Mouse (Mus musculus): ENCODE measurements around the gene Fcrls. TPM values are rescaled to one million over a fixed set of nuclear protein-coding genes. Genes with fewer than 3 reads are reported as not detected.

Fcrls gene
- 0.03 TPM in 1 of 2 replicates, not detected in the other for polyA plus RNA-seq (2012)

DNA sequence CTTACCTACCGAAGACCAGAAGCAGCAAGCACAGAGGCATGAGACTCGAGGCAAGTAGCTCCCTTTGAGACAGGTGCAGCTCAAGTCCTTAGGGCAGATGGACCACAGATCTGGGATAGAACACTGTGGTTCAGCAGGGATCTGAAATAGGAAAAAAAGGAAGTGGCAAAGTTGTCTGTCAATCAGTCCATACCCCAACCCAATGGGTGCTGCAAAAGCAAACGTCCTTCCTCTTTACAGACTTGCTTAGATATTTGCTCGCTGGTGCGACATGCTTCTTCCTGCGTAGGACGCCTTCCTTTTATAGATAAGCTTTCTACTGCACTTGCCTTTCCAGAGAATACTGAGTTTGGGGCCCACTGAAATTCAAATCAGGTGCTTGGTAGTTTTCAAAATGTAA lies at the start of gene Fcrls:
Gene Fcrls (minus strand): TSS at position 303 of the 400 bp plus-strand sequence.
- TF ChIP-seq GATA1 (IDR thresholded peaks at IDR 0.05; ENCODE audit: low read length) (no peak), TAL1 (IDR thresholded peaks at IDR 0.05; ENCODE audit: low read length) (no peak)
- H3K4me3 ChIP-seq (replicated peaks) = no peak within 1 kb of the TSS
- no peaks in the 10 kb centered on the region for H3K27me3 ChIP-seq (ENCODE audit: control insufficient read depth)
- no peaks in the 10 kb centered on the region for H3K9me3 ChIP-seq (ENCODE audit: control insufficient read depth, low read length)
- no peaks in the 10 kb centered on the region for H3K4me1 ChIP-seq (ENCODE audit: control insufficient read depth)
- H3K36me3 ChIP-seq (ENCODE audit: control insufficient read depth) = no peaks in the 10 kb centered on the region

DNA sequence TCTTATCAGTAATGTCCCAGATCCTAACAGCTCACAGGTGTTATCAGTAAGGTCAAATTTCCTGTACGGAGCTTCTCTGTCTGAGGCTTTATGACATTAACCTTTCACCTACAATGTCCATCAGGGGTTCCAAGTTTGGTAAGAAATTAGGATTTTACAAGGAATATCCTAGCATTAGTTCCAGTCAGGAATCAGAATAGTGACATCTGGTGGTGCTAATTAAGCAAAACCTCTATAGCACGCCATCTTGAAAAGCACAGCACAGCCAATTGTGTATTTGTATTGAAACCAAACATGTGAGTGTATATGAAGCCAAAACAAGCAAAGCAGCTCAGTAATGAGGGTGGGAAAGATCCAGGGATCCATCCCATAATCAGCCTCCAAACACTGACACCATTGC lies 46.4 kb upstream of the Fcrls start:
- H3K4me1 ChIP-seq (ENCODE audit: control insufficient read depth) = no peaks in the 10 kb centered on the region
- no peaks in the 10 kb centered on the region for H3K36me3 ChIP-seq (ENCODE audit: control insufficient read depth)
- no peak overlapping the region for H3K4me3 ChIP-seq (replicated peaks)
- no peaks in the 10 kb centered on the region for H3K27me3 ChIP-seq (ENCODE audit: control insufficient read depth)
- no peaks in the 10 kb centered on the region for H3K9me3 ChIP-seq (ENCODE audit: control insufficient read depth, low read length)
- TF ChIP-seq TAL1 (IDR thresholded peaks at IDR 0.05; ENCODE audit: low read length) (no peak), GATA1 (IDR thresholded peaks at IDR 0.05; ENCODE audit: low read length) (no peak)

DNA sequence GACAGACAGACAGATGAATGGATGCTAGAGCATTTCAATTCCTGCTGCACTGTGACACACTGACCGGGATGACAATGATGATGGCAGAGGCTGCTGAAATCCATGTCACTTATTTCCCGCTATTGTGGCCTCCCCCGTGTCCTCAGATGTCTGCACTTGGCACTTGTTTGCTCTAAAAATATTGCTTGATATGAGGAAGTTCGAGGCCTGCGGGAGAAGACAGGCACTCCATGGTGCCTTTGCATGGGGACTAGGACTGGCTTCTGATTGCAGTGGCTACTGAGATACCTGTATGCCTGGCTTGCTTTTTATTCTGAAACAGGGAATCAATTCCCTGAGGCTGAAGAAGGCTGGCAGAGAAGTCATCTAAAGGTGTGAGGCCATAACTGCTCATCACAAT lies 36.4 kb upstream of the Fcrls start:
- TF ChIP-seq GATA1 (IDR thresholded peaks at IDR 0.05; ENCODE audit: low read length) (no peak), TAL1 (IDR thresholded peaks at IDR 0.05; ENCODE audit: low read length) (no peak)
- Histone ChIP-seq H3K27me3 (ENCODE audit: control insufficient read depth) (no peaks in the 10 kb centered on the region), H3K4me1 (ENCODE audit: control insufficient read depth) (no peaks in the 10 kb centered on the region), H3K4me3 (replicated peaks) (no peak overlapping the region), H3K9me3 (ENCODE audit: control insufficient read depth, low read length) (no peaks in the 10 kb centered on the region), H3K36me3 (ENCODE audit: control insufficient read depth) (no peaks in the 10 kb centered on the region)

DNA sequence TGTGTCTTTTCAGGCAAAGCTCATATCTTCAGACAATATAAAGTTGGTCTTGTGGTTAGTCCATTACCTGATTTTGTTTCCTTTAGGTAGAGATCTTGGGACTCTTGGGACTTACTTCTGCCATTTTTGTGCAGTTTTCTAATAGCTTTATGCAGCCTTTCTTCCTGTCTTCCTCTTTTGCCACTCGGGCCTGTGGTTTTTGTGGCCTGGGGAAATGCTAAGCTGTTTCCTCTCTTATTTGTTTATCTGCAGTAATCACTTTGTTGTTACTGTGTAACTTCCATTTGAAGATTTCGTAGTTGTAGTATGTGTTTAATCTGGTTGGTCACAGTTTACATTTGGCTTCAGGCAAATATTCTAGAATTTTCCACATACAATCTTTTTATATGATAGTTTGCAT lies 10.8 kb upstream of the Fcrls start:
- Histone ChIP-seq H3K4me3 (replicated peaks) (no peak overlapping the region), H3K4me1 (ENCODE audit: control insufficient read depth) (no peaks in the 10 kb centered on the region), H3K36me3 (ENCODE audit: control insufficient read depth) (no peaks in the 10 kb centered on the region), H3K9me3 (ENCODE audit: control insufficient read depth, low read length) (no peaks in the 10 kb centered on the region), H3K27me3 (ENCODE audit: control insufficient read depth) (no peaks in the 10 kb centered on the region)
- TF ChIP-seq GATA1 (IDR thresholded peaks at IDR 0.05; ENCODE audit: low read length) (no peak), TAL1 (IDR thresholded peaks at IDR 0.05; ENCODE audit: low read length) (no peak)

DNA sequence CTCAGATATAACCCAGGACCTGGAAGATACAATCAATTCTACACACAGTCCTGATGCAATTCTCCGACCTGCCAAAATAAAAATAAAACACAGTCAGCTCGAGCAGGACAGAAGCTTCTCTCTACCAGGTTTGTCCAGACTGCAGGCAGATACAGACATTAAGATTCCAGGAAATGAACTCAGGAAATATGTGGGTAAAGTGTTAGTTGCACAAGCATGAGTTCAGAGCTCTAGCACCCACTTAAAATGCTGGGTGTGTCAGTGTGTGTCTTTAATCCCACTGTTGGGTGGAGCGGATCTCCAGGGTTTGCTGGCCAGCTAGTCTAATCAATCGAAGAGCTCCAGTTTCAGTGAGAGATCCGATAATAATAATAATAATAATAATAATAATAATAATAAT lies 3.0 kb upstream of the Fcrls start:
- Histone ChIP-seq H3K4me3 (replicated peaks) (no peak overlapping the region), H3K36me3 (ENCODE audit: control insufficient read depth) (no peaks in the 10 kb centered on the region), H3K4me1 (ENCODE audit: control insufficient read depth) (no peaks in the 10 kb centered on the region), H3K27me3 (ENCODE audit: control insufficient read depth) (no peaks in the 10 kb centered on the region), H3K9me3 (ENCODE audit: control insufficient read depth, low read length) (no peaks in the 10 kb centered on the region)
- TF ChIP-seq TAL1 (IDR thresholded peaks at IDR 0.05; ENCODE audit: low read length) = no peak
- no peak for TF ChIP-seq GATA1 (IDR thresholded peaks at IDR 0.05; ENCODE audit: low read length)

DNA sequence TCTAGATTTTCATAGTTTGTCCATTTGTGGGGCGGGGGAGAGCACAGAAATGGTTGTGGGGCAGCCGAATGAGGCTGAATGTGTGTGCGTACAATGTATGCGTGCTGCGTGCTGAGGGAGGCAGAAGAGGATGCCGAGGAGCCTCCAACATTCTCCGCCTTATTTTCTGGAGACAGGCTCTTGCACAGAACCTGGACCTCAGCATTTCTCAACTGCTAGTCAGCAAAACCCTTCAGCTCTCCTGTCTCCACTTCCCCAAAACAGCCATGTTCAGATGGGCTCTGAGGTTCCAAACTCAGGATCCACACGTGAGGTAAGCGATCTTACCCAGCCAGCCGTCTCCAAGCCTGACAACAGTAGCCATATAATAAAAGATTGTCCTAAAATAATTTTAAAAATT lies 8.3 kb downstream of the Fcrls start:
- Histone ChIP-seq H3K27me3 (ENCODE audit: control insufficient read depth) (no peaks in the 10 kb centered on the region), H3K9me3 (ENCODE audit: control insufficient read depth, low read length) (no peaks in the 10 kb centered on the region), H3K4me3 (replicated peaks) (no peak overlapping the region), H3K36me3 (ENCODE audit: control insufficient read depth) (no peaks in the 10 kb centered on the region), H3K4me1 (ENCODE audit: control insufficient read depth) (no peaks in the 10 kb centered on the region)
- TF ChIP-seq TAL1 (IDR thresholded peaks at IDR 0.05; ENCODE audit: low read length) = no peak
- no peak for TF ChIP-seq GATA1 (IDR thresholded peaks at IDR 0.05; ENCODE audit: low read length)

DNA sequence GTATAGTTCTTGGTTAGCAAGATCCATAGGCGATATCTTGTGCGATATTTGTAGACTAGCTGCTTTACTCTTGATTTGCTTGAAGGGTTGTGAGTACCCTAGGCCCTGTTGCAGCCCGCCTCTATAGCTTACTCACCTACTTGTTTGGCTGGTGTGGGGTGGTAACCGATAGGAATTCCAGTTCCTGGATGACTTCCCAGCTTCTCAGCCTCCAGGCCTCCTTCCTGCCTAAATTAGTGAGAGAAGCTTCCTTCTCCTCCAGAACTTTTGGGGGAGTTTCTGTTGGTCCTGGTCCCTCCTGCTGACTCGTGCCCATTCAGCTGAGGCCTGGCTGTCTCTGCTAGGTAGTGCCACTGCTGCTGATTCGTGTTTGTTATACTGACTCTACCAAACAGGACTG lies 14.0 kb downstream of the Fcrls start:
- no peaks in the 10 kb centered on the region for H3K4me1 ChIP-seq (ENCODE audit: control insufficient read depth)
- TF ChIP-seq GATA1 (IDR thresholded peaks at IDR 0.05; ENCODE audit: low read length) (no peak), TAL1 (IDR thresholded peaks at IDR 0.05; ENCODE audit: low read length) (no peak)
- H3K4me3 ChIP-seq (replicated peaks) = no peak overlapping the region
- no peaks in the 10 kb centered on the region for H3K9me3 ChIP-seq (ENCODE audit: control insufficient read depth, low read length)
- no peaks in the 10 kb centered on the region for H3K36me3 ChIP-seq (ENCODE audit: control insufficient read depth)
- no peaks in the 10 kb centered on the region for H3K27me3 ChIP-seq (ENCODE audit: control insufficient read depth)

DNA sequence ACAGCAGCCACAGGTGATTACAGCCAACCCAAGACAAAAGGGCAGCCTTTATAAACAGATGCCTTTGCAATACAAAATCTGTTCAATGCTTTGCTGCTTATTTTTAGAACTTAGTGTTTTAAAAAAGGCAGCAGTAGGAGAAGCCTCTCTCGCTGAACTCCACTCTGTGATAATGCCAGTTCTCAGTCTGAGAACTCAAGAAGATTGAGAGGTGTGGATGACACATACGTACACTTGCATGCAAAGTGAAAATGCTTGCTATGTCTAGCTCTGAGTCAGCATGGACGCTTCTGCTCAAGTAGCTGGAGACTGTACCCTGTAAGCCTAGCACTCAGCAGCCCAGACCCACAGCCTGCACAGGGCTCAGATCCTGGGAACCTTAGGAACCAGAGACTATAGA lies 16.2 kb downstream of the Fcrls start:
- TF ChIP-seq TAL1 (IDR thresholded peaks at IDR 0.05; ENCODE audit: low read length) (no peak), GATA1 (IDR thresholded peaks at IDR 0.05; ENCODE audit: low read length) (no peak)
- H3K4me1 ChIP-seq (ENCODE audit: control insufficient read depth) = no peaks in the 10 kb centered on the region
- no peaks in the 10 kb centered on the region for H3K9me3 ChIP-seq (ENCODE audit: control insufficient read depth, low read length)
- H3K36me3 ChIP-seq (ENCODE audit: control insufficient read depth) = no peaks in the 10 kb centered on the region
- no peak overlapping the region for H3K4me3 ChIP-seq (replicated peaks)
- no peaks in the 10 kb centered on the region for H3K27me3 ChIP-seq (ENCODE audit: control insufficient read depth)

DNA sequence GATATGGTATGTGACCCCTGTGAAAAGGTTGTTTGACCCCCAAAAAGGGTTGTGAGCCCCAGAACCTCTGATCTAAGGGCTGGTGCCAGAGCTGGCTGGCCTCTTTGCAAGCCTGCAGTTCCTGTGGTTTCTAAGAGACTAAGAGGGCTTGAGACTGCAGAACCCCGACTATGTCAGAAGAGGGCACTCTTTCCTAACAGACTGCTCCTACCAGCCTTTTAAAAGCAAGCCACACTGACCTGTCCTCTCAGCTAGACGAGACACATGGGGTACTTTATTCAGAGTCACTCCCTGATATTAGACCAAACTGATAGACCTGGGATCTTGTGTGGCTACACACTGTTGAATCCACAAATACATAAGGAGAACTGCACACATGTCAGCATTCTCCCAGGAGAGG lies 19.9 kb downstream of the Fcrls start:
- Histone ChIP-seq H3K27me3 (ENCODE audit: control insufficient read depth) (no peaks in the 10 kb centered on the region), H3K9me3 (ENCODE audit: control insufficient read depth, low read length) (no peaks in the 10 kb centered on the region), H3K36me3 (ENCODE audit: control insufficient read depth) (no peaks in the 10 kb centered on the region), H3K4me3 (replicated peaks) (no peak overlapping the region), H3K4me1 (ENCODE audit: control insufficient read depth) (no peaks in the 10 kb centered on the region)
- TF ChIP-seq GATA1 (IDR thresholded peaks at IDR 0.05; ENCODE audit: low read length) (no peak), TAL1 (IDR thresholded peaks at IDR 0.05; ENCODE audit: low read length) (no peak)

DNA sequence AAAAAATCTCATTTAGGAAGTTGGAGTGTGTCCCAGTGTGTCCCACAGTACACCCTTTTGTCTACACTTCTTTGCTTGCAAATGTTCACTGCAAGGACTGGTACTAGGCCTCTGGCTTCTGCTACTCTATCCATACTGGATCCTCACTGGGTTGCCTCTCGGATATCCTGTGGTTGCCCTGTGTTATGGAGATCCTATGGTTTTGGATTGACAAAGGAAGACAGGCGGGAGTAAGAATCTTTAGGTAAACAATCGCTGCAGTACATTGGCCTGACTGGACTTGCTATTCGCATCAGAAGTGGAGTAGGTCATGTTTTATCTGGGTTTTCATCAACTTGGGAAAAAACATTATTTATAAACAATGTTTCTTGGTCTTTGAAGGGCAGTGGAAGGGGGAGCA lies 22.6 kb downstream of the Fcrls start:
- TF ChIP-seq TAL1 (IDR thresholded peaks at IDR 0.05; ENCODE audit: low read length) = no peak
- TF ChIP-seq GATA1 (IDR thresholded peaks at IDR 0.05; ENCODE audit: low read length) = no peak
- H3K36me3 ChIP-seq (ENCODE audit: control insufficient read depth) = no peaks in the 10 kb centered on the region
- H3K27me3 ChIP-seq (ENCODE audit: control insufficient read depth) = no peaks in the 10 kb centered on the region
- H3K9me3 ChIP-seq (ENCODE audit: control insufficient read depth, low read length) = no peaks in the 10 kb centered on the region
- H3K4me1 ChIP-seq (ENCODE audit: control insufficient read depth) = no peaks in the 10 kb centered on the region
- H3K4me3 ChIP-seq (replicated peaks) = no peak overlapping the region

All from erythroblast, embryonic 14.5 days (primary cell).